Mouse (Mus musculus) forebrain, embryonic 12.5 days (tissue): ENCODE results near the gene Prmt8. TPM values are rescaled to one million over a fixed set of nuclear protein-coding genes. Genes with fewer than 3 reads are reported as not detected.

Source experiments
- ATAC-seq: fragments of 200-750 bp; cut with Nextera tagmentation; 2 replicates; pipeline ENCODE4 v1.8.0; 2017; ENCODE audit warnings: moderate TSS enrichment; ENCODE audit not compliant: low FRiP score
- H3K27ac ChIP-seq: fragments of 300-500 bp; sonication (generic); 2 replicates; pipeline ENCODE4 v1.5.1; 2016; ENCODE audit warnings: mild to moderate bottlenecking
- H3K27me3 ChIP-seq: fragments of 300-500 bp; sonication (generic); 2 replicates; pipeline ENCODE4 v1.6.1; 2016; ENCODE audit warnings: mild to moderate bottlenecking
- H3K36me3 ChIP-seq: fragments of 300-500 bp; sonication (generic); replicated peaks from 2 replicates; pipeline ENCODE4 v1.6.1; 2016; ENCODE audit warnings: mild to moderate bottlenecking
- H3K4me1 ChIP-seq: fragments of 300-500 bp; sonication (generic); 2 replicates; pipeline ENCODE4 v1.6.1; 2016
- H3K4me2 ChIP-seq: fragments of 300-500 bp; sonication (generic); 2 replicates; pipeline ENCODE4 v1.6.1; 2016; ENCODE audit warnings: mild to moderate bottlenecking, moderate library complexity
- H3K4me3 ChIP-seq: fragments of 300-500 bp; sonication (generic); replicated peaks from 2 replicates; pipeline ENCODE4 v1.5.1; 2016; ENCODE audit warnings: mild to moderate bottlenecking
- H3K9ac ChIP-seq: fragments of 300-500 bp; sonication (generic); 2 replicates; pipeline ENCODE4 v1.6.1; 2016; ENCODE audit warnings: mild to moderate bottlenecking
- H3K9me3 ChIP-seq: fragments of 300-500 bp; sonication (generic); 2 replicates; pipeline ENCODE4 v1.6.1; 2016
- WGBS: fragments of 180-500 bp; shearing (Covaris S2); methylation state at CpG from one replicate; pipeline ENCODE4 v1.1.7; 2016; 5-methylcytosine and 5-hydroxymethylcytosine counted together
- polyA plus RNA-seq: library from polyadenylated mRNA; unstranded; fragments of >200 nt; fragmentation: Nextera tagmentation; extraction: Ambion mirVana; gene quantifications from 2 replicates; pipeline ENCODE4 v1.2.1, GENCODE M21; 2016

Prmt8 gene
- polyA plus RNA-seq, 1 experiment from 2014 or later: 18.4 TPM

DNA sequence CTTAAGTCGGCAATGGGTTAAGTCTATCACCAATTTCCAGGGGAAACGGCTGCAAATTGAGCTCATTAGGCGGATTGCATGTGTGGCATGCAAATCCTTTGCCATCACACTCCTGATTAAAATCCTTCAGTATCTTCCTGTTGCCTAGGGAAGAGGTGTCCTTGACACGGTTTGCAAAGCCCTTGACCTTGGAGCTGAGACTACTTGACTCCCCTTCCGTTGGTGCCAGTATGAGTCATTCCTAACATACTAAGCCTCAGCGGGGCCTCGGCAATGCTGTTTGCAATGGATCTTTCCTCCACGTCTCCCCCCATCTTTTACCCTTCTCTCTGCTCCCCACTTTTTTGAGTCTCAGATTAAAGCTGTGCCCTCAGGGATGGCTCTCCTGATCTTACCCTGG lies 85.7 kb downstream of the Prmt8 start:
- 64% methylated on average over 8 of the region's 8 CpGs for WGBS
- Histone ChIP-seq H3K9me3 (no peaks in the 10 kb centered on the region), H3K27me3 (no peaks in the 10 kb centered on the region), H3K36me3 (no peaks in the 10 kb centered on the region), H3K4me3 (no peak overlapping the region), H3K27ac (no peak overlapping the region), H3K4me1 (peaks cover 5% of the 10 kb centered on the region; the same call in 1 of the 2 replicates), H3K9ac (no peak overlapping the region), H3K4me2 (no peak overlapping the region)
- ATAC-seq: no peak

GRCm38 (mm10) chr6:127680784-127681183 lies 88.5 kb downstream of the Prmt8 start:
- ATAC-seq: no peak
- H3K4me2 ChIP-seq: no peak overlapping the region
- no peaks in the 10 kb centered on the region for H3K9me3 ChIP-seq
- peaks cover 5% of the 10 kb centered on the region; the same call in 1 of the 2 replicates for H3K4me1 ChIP-seq
- H3K4me3 ChIP-seq: no peak overlapping the region
- H3K9ac ChIP-seq: no peak overlapping the region
- no peak overlapping the region for H3K27ac ChIP-seq
- no peaks in the 10 kb centered on the region for H3K36me3 ChIP-seq
- WGBS: 87% methylated on average over 7 of the region's 7 CpGs
- H3K27me3 ChIP-seq: no peaks in the 10 kb centered on the region

DNA sequence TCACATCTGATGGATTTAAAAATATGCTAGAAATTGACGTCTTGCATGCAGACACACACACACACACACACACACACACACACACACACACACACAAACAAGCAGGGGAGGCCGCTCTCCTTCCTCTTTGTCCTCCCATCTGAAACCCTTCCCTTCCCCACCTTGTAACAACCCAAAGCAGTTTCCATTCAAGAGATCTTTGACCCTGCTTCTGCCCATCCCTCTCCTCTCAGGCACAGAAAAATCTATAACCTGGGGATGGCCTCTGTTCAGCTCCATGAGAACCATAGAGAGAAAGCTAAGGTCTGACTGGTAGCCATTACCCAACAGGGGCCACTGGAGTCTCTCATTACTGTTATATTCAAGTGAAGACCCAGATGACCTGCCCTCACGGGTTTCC lies 90.3 kb downstream of the Prmt8 start:
- 80% methylated on average over 3 of the region's 3 CpGs for WGBS
- Histone ChIP-seq H3K36me3 (no peaks in the 10 kb centered on the region), H3K9ac (no peak overlapping the region), H3K4me2 (no peak overlapping the region), H3K27ac (no peak overlapping the region), H3K4me1 (no peaks in the 10 kb centered on the region), H3K27me3 (no peaks in the 10 kb centered on the region), H3K9me3 (no peaks in the 10 kb centered on the region), H3K4me3 (no peak overlapping the region)
- ATAC-seq: no peak

- H3K27me3 ChIP-seq: no peaks in the 10 kb centered on the region
- H3K36me3 ChIP-seq: no peaks in the 10 kb centered on the region
- no peaks in the 10 kb centered on the region for H3K9me3 ChIP-seq
- WGBS: 80% methylated on average over 9 of the region's 9 CpGs
- no peak overlapping the region for H3K9ac ChIP-seq
- no peak overlapping the region for H3K4me2 ChIP-seq
- no peak for ATAC-seq
- no peaks in the 10 kb centered on the region for H3K4me1 ChIP-seq
- no peak overlapping the region for H3K4me3 ChIP-seq
- H3K27ac ChIP-seq: no peak overlapping the region
Observed at GRCm38 (mm10) chr6:127678320-127678719, 91.0 kb downstream of the Prmt8 start.

DNA sequence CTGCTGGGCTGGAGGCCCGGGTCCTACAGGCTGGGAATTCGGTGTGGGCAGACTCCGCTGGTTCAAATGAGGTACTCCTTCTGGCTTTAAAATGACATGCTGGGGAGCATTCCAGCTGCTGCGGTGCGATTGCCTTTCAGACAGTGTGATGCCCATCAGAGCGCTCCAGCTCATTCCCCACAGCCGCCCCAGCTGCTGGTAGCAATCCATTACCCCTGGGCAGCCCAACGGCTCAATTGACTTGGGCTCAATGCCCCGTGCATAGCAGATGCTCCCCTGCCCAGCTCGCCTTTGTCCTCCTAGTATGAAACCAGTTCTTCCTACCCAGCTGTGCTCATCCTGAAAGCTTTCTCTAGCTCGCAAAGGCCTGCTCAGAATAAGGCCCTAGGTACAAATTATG lies 92.4 kb downstream of the Prmt8 start:
- no peaks in the 10 kb centered on the region for H3K36me3 ChIP-seq
- no peaks in the 10 kb centered on the region for H3K27me3 ChIP-seq
- no peak overlapping the region for H3K27ac ChIP-seq
- 72% methylated on average over 11 of the region's 11 CpGs for WGBS
- H3K9ac ChIP-seq: no peak overlapping the region
- H3K4me3 ChIP-seq: no peak overlapping the region
- no peak overlapping the region for H3K4me2 ChIP-seq
- no peaks in the 10 kb centered on the region for H3K4me1 ChIP-seq
- no peaks in the 10 kb centered on the region for H3K9me3 ChIP-seq
- ATAC-seq: no peak

DNA sequence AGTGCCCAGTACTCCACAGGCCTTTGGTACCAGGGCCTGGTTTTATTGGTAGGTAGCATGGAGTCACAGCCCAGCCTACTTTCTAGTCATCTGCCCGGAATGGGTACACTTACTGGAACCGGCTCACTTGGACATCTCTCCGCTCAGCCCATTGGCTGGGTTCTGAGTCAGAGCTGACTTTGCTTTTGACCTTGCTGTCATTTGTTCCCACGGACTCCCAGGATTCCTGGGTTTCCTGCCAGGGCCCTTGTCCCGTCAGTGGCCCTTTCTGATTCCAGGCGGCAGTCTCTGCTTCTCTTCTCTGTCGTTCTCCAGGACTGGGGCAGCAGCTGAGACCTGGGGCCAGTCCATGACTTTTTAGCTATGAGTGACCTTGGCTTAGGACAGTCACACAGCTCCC lies 97.2 kb downstream of the Prmt8 start:
- Histone ChIP-seq H3K9ac (no peak overlapping the region), H3K27me3 (no peaks in the 10 kb centered on the region), H3K4me2 (no peak overlapping the region), H3K27ac (no peak overlapping the region), H3K9me3 (no peaks in the 10 kb centered on the region), H3K4me1 (peaks cover 9% of the 10 kb centered on the region), H3K4me3 (no peak overlapping the region), H3K36me3 (no peaks in the 10 kb centered on the region)
- ATAC-seq: no peak
- WGBS: 89% methylated on average over 7 of the region's 7 CpGs

DNA sequence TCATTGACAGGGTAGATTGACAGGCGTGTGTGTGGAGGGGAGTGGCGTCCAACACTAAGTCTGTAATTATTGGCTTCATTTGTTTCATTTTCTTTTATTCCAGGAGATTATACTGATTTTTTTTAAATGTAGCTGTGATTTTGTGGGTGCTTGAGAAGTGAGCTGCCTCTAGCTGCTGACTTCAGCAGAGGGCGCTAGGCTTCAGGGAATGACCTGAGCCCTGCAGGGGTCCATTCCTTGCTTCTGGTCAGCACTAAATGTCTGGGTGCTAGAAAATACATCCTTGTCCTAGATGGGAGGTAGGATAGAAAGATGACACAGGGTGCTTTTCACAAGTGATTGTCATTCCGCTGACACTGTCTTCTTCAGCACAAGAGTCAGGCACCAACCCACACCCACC lies 99.2 kb downstream of the Prmt8 start:
- Histone ChIP-seq H3K9ac (no peak overlapping the region), H3K9me3 (no peaks in the 10 kb centered on the region), H3K4me1 (peaks cover 9% of the 10 kb centered on the region), H3K27me3 (no peaks in the 10 kb centered on the region), H3K4me2 (no peak overlapping the region), H3K4me3 (no peak overlapping the region), H3K27ac (no peak overlapping the region), H3K36me3 (no peaks in the 10 kb centered on the region)
- no peak for ATAC-seq
- WGBS: 89% methylated on average over 4 of the region's 4 CpGs

DNA sequence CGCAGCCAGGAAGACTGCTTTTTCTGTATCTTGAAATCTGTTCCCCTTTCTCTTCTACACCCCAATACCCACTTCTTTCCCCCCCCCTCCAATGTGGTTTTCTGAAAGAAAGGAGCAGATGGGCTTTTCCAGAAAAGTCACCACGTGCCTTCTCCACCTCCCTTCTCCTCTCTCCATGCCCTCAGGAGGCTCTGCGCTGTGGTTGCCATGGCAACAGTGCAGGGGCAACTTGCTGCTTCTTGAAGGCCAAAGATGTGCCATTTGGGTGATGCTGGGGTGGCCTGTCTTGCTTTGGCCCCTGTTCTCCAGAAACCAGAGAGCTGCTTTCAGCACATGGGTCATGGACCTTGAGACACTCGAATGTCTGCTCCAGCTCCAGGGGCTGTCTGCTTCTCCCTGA lies 100.0 kb downstream of the Prmt8 start:
- Histone ChIP-seq H3K4me1 (peaks cover 13% of the 10 kb centered on the region), H3K9ac (no peak overlapping the region), H3K36me3 (no peaks in the 10 kb centered on the region), H3K27me3 (no peaks in the 10 kb centered on the region), H3K9me3 (no peaks in the 10 kb centered on the region), H3K4me3 (no peak overlapping the region), H3K4me2 (no peak overlapping the region), H3K27ac (no peak overlapping the region; the same call in 1 of the 2 replicates)
- no peak for ATAC-seq
- 63% methylated on average over 4 of the region's 4 CpGs for WGBS

GRCm38 (mm10) chr6:127663263-127663662 lies 106.0 kb downstream of the Prmt8 start:
- no peak overlapping the region for H3K4me3 ChIP-seq
- H3K9me3 ChIP-seq: no peaks in the 10 kb centered on the region
- H3K4me1 ChIP-seq: peaks cover 7% of the 10 kb centered on the region; the same call in 1 of the 2 replicates
- 87% methylated on average over 7 of the region's 7 CpGs for WGBS
- ATAC-seq: no peak
- no peak overlapping the region for H3K4me2 ChIP-seq
- 0 out of 2 replicates have a peak, but pooled peaks cover 4% of the 10 kb centered on the region for H3K27me3 ChIP-seq
- no peak overlapping the region for H3K27ac ChIP-seq
- H3K36me3 ChIP-seq: no peaks in the 10 kb centered on the region
- no peak overlapping the region for H3K9ac ChIP-seq

GRCm38 (mm10) chr6:127661717-127662292 lies 107.5 kb downstream of the Prmt8 start:
- Histone ChIP-seq H3K4me1 (peaks cover 7% of the 10 kb centered on the region; the same call in 1 of the 2 replicates), H3K4me2 (no peak overlapping the region), H3K9ac (no peak overlapping the region), H3K4me3 (no peak overlapping the region), H3K27me3 (0 out of 2 replicates have a peak, but pooled peaks cover 4% of the 10 kb centered on the region), H3K9me3 (no peaks in the 10 kb centered on the region), H3K27ac (no peak overlapping the region), H3K36me3 (no peaks in the 10 kb centered on the region)
- no peak for ATAC-seq
- 87% methylated on average over 7 of the region's 7 CpGs for WGBS

GRCm38 (mm10) chr6:127659966-127660365 lies 109.3 kb downstream of the Prmt8 start:
- no peak for ATAC-seq

GRCm38 (mm10) chr6:127659472-127659871 lies 109.8 kb downstream of the Prmt8 start:
- Histone ChIP-seq H3K9me3 (no peaks in the 10 kb centered on the region), H3K9ac (no peak overlapping the region), H3K4me1 (peaks cover 9% of the 10 kb centered on the region; the same call in 1 of the 2 replicates), H3K27me3 (0 out of 2 replicates have a peak, but pooled peaks cover 4% of the 10 kb centered on the region), H3K4me3 (no peak overlapping the region), H3K36me3 (no peaks in the 10 kb centered on the region), H3K27ac (no peak overlapping the region), H3K4me2 (no peak overlapping the region)
- 64% methylated on average over 5 of the region's 5 CpGs for WGBS
- no peak for ATAC-seq

More at GRCm38 (mm10) chr6:127659966-127660365, 109.3 kb downstream of the Prmt8 start:
- Histone ChIP-seq H3K9ac (no peak overlapping the region), H3K4me3 (no peak overlapping the region), H3K4me1 (peaks cover 11% of the 10 kb centered on the region; the same call in 1 of the 2 replicates), H3K27ac (no peak overlapping the region), H3K27me3 (0 out of 2 replicates have a peak, but pooled peaks cover 4% of the 10 kb centered on the region), H3K36me3 (no peaks in the 10 kb centered on the region), H3K9me3 (no peaks in the 10 kb centered on the region), H3K4me2 (no peak overlapping the region)
- WGBS: 88% methylated on average over 4 of the region's 4 CpGs

GRCm38 (mm10) chr6:127657152-127657551 lies 112.1 kb downstream of the Prmt8 start:
- H3K27me3 ChIP-seq: no peaks in the 10 kb centered on the region
- H3K9me3 ChIP-seq: no peaks in the 10 kb centered on the region
- H3K4me1 ChIP-seq: peaks cover 7% of the 10 kb centered on the region; the same call in 1 of the 2 replicates
- WGBS: 94% methylated on average over 11 of the region's 11 CpGs
- no peak overlapping the region for H3K9ac ChIP-seq
- no peak for ATAC-seq
- H3K36me3 ChIP-seq: no peaks in the 10 kb centered on the region
- no peak overlapping the region for H3K27ac ChIP-seq
- no peak overlapping the region for H3K4me2 ChIP-seq
- H3K4me3 ChIP-seq: no peak overlapping the region
